Mouse (Mus musculus) CH12.LX (cell line): ENCODE results near the gene Dhdh. TPM values are rescaled to one million over a fixed set of nuclear protein-coding genes. Genes with fewer than 3 reads are reported as not detected.
A peak's percentile ranks its signal among the peaks of the same experiment; 100 is the strongest.

Source experiments
- DNase-seq: peaks from one replicate; pipeline ENCODE4 v3.0.0-alpha.2; 2013; ENCODE audit errors: extremely low read depth
- H3K27ac ChIP-seq: 2 replicates; pipeline ENCODE4 v1.5.1; 2012; ENCODE audit warnings: low read depth, mild to moderate bottlenecking, control low read depth, moderate library complexity; ENCODE audit not compliant: insufficient read depth
- H3K27me3 ChIP-seq: replicated peaks from 2 replicates; pipeline ENCODE3; 2012; ENCODE audit warnings: inconsistent platforms
- H3K36me3 ChIP-seq, 2 experiments: replicated peaks in 1 of 2; 2 replicates each; pipeline versions ENCODE3 to v1.6.1; 2012; ENCODE audit warnings: inconsistent platforms in 1 of 2, low read length in 1 of 2, mild to moderate bottlenecking in 1 of 2, mixed read lengths in 1 of 2, moderate library complexity in 1 of 2; ENCODE audit not compliant: control insufficient read depth in 1 of 2, insufficient read depth in 1 of 2
- H3K4me1 ChIP-seq, 2 experiments: 2 replicates each; pipeline ENCODE4 v1.6.1; 2012; ENCODE audit warnings: inconsistent platforms in 1 of 2, moderate library complexity in 1 of 2; ENCODE audit not compliant: insufficient read depth in 2 of 2, control insufficient read depth in 1 of 2
- H3K4me2 ChIP-seq: 2 replicates; pipeline ENCODE4 v1.6.1; 2012; ENCODE audit warnings: low read depth, mild to moderate bottlenecking, control low read depth; ENCODE audit not compliant: poor library complexity, insufficient read depth, severe bottlenecking
- H3K4me3 ChIP-seq, 3 experiments: fragments of 150-350 bp in 1 of 3; sonication (generic) in 1 of 3; replicated peaks in 1 of 3; 2 replicates each; pipeline versions ENCODE3 to v1.5.1; 2011 to 2012; ENCODE audit warnings: low read depth in 2 of 3, low read length in 2 of 3, mild to moderate bottlenecking in 2 of 3, moderate library complexity in 2 of 3, control low read depth in 1 of 3, improper control_type of control experiment in 1 of 3, inconsistent platforms in 1 of 3, mixed read lengths in 1 of 3; ENCODE audit not compliant: poor library complexity in 1 of 3
- H3K79me2 ChIP-seq: replicated peaks from 2 replicates; pipeline ENCODE4 v1.6.1; 2012; ENCODE audit warnings: mild to moderate bottlenecking, moderate library complexity; ENCODE audit not compliant: control insufficient read depth, poor library complexity, insufficient read depth, severe bottlenecking; ENCODE audit errors: extremely low read depth
- H3K9ac ChIP-seq: 2 replicates; pipeline ENCODE4 v1.6.1; 2012; ENCODE audit warnings: low read depth, mild to moderate bottlenecking, control low read depth, moderate library complexity; ENCODE audit not compliant: insufficient read depth
- H3K9me3 ChIP-seq: replicated peaks from 2 replicates; pipeline ENCODE3; 2012; ENCODE audit warnings: low read length, inconsistent platforms, mixed read lengths
- ELF1 ChIP-seq: IDR thresholded peaks from 2 replicates; pipeline ENCODE4 v1.6.1; 2014; ENCODE audit warnings: low read depth, mild to moderate bottlenecking, inconsistent platforms, low read length, improper control_type of control experiment
- ETS1 ChIP-seq: conservative IDR thresholded peaks from 2 replicates; pipeline ENCODE4 v1.6.1; 2012; ENCODE audit warnings: low read depth, mild to moderate bottlenecking, inconsistent platforms, low read length, improper control_type of control experiment, moderate library complexity
- HCFC1 ChIP-seq: IDR thresholded peaks from 2 replicates; pipeline ENCODE4 v1.6.1; 2012; ENCODE audit warnings: low read depth, mild to moderate bottlenecking, inconsistent platforms, low read length, improper control_type of control experiment
- IRF4 ChIP-seq: IDR thresholded peaks from 2 replicates; pipeline ENCODE4 v1.6.1; 2014; ENCODE audit warnings: low read depth, mild to moderate bottlenecking, inconsistent platforms, low read length, improper control_type of control experiment
- JUND ChIP-seq: conservative IDR thresholded peaks from 2 replicates; pipeline ENCODE4 v1.6.1; 2011; ENCODE audit warnings: low read depth, low read length, improper control_type of control experiment
- KAT2A ChIP-seq: IDR thresholded peaks from 2 replicates; pipeline ENCODE4 v1.6.1; 2012; ENCODE audit warnings: low read length, improper control_type of control experiment, inconsistent platforms; ENCODE audit not compliant: insufficient replicate concordance
- MAX ChIP-seq: IDR thresholded peaks from 2 replicates; pipeline ENCODE4 v1.6.1; 2011; ENCODE audit warnings: low read length, improper control_type of control experiment
- MAZ ChIP-seq: IDR thresholded peaks from 2 replicates; pipeline ENCODE4 v1.6.1; 2012; ENCODE audit warnings: low read depth, mild to moderate bottlenecking, inconsistent platforms, low read length, improper control_type of control experiment, moderate library complexity
- MXI1 ChIP-seq: IDR thresholded peaks from 2 replicates; pipeline ENCODE4 v1.6.1; 2011; ENCODE audit warnings: mild to moderate bottlenecking, low read depth, low read length, improper control_type of control experiment
- NELFE ChIP-seq: IDR thresholded peaks from 2 replicates; pipeline ENCODE4 v1.6.1; 2011; ENCODE audit warnings: low read depth, low read length, improper control_type of control experiment
- NRF1 ChIP-seq: IDR thresholded peaks from 2 replicates; pipeline ENCODE4 v1.6.1; 2014; ENCODE audit warnings: low read depth, mild to moderate bottlenecking, inconsistent platforms, low read length, improper control_type of control experiment, moderate library complexity
- SIN3A ChIP-seq: IDR thresholded peaks from 2 replicates; pipeline ENCODE4 v1.6.1; 2012; ENCODE audit warnings: low read length, improper control_type of control experiment, inconsistent platforms
- TBP ChIP-seq: conservative IDR thresholded peaks from 2 replicates; pipeline ENCODE4 v1.6.1; 2011; ENCODE audit warnings: low read depth, low read length, improper control_type of control experiment
- TCF12 ChIP-seq: IDR thresholded peaks from 2 replicates; pipeline ENCODE4 v1.6.1; 2014; ENCODE audit warnings: low read depth, mild to moderate bottlenecking, inconsistent platforms, low read length, improper control_type of control experiment
- UBTF ChIP-seq: IDR thresholded peaks from 2 replicates; pipeline ENCODE4 v1.6.1; 2012; ENCODE audit warnings: low read depth, mild to moderate bottlenecking, inconsistent platforms, low read length, improper control_type of control experiment, moderate library complexity
- ZC3H11A ChIP-seq: IDR thresholded peaks from 2 replicates; pipeline ENCODE4 v1.6.1; 2012; ENCODE audit warnings: low read depth, mild to moderate bottlenecking, inconsistent platforms, low read length, improper control_type of control experiment
- ZKSCAN1 ChIP-seq: IDR thresholded peaks from 2 replicates; pipeline ENCODE4 v1.6.1; 2012; ENCODE audit warnings: low read depth, inconsistent platforms, low read length, improper control_type of control experiment, borderline replicate concordance
- ZMIZ1 ChIP-seq: IDR thresholded peaks from 2 replicates; pipeline ENCODE4 v1.6.1; 2012; ENCODE audit warnings: low read depth, mild to moderate bottlenecking, inconsistent platforms, low read length, improper control_type of control experiment
- dilution Hi-C: fragments of 300-500 bp; cut with MboI; formaldehyde crosslinking; loops from 2 replicates; pipeline ENCODE4 v1.14.3; 2020; ENCODE audit warnings: low sequenced_read_pairs; ENCODE audit not compliant: extremely low pct_unique_long_range_greater_than_20kb, extremely low pct_ligation_motif_present
- in situ Hi-C: fragments of 300-500 bp; cut with MboI; formaldehyde crosslinking; loops from 3 replicates; pipeline ENCODE4 v1.14.3; 2019; ENCODE audit warnings: low sequenced_read_pairs, low pct_ligation_motif_present, low pct_unique_long_range_greater_than_20kb, mixed read lengths
- polyA plus RNA-seq: library from polyadenylated mRNA; unstranded; fragments of >175 nt; gene quantifications from 2 replicates; pipeline ENCODE4 v1.2.1, GENCODE M21; 2012; ENCODE audit warnings: low read depth; ENCODE audit not compliant: insufficient read length
- total RNA-seq, 2 experiments: library from RNA; depleted of rRNA; stranded (reverse); fragments of 300-350 nt in 1 of 2; fragments of >200 nt in 1 of 2; gene quantifications; 2 replicates each; pipeline ENCODE4 v1.2.3; 2012 to 2014

Dhdh gene
- total and polyA plus RNA-seq, 3 experiments = 5.9 to 18.0 (median 7.2) TPM

DNA sequence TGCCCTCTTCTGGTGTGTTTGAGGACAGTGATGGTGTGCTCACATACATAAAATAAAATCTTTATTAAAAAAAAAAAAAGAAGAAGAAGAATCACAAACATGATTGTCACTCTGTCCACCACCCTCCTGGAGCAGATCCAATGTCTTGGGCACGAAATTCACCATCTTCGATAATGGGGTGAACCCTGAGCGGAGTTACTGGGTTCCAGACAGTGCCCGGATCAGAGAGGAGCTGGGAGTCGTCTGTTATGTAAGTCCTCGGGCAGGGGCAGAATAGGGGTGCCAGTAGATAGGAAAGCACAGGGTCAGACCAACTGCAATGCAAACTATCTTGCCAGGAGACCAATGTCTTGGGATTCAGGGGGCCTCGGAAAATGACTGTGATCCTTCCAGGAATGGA lies 32.0 kb upstream of the Dhdh start:
- Histone ChIP-seq H3K27me3 (no peaks in the 10 kb centered on the region), H3K4me3 (no peak overlapping the region), H3K79me2 (peaks cover 24% of the 10 kb centered on the region), H3K4me2 (no peak overlapping the region), H3K4me1 (peaks cover 7 to 33% of the 10 kb centered on the region in 2 experiments), H3K27ac (no peak overlapping the region), H3K36me3 (peaks cover 19 to 29% of the 10 kb centered on the region in 2 experiments), H3K9me3 (no peaks in the 10 kb centered on the region), H3K9ac (no peak overlapping the region)
- in situ Hi-C loops = loop anchor here (10.0 kb wide), 1 partner anchor 64 kb away; no protein-coding TSS in a partner anchor
- dilution Hi-C loops = no loop called here
- TF ChIP-seq ZMIZ1 (no peak), TBP (no peak), MAZ (no peak), MAX (no peak)
- DNase-seq = no peak

DNA sequence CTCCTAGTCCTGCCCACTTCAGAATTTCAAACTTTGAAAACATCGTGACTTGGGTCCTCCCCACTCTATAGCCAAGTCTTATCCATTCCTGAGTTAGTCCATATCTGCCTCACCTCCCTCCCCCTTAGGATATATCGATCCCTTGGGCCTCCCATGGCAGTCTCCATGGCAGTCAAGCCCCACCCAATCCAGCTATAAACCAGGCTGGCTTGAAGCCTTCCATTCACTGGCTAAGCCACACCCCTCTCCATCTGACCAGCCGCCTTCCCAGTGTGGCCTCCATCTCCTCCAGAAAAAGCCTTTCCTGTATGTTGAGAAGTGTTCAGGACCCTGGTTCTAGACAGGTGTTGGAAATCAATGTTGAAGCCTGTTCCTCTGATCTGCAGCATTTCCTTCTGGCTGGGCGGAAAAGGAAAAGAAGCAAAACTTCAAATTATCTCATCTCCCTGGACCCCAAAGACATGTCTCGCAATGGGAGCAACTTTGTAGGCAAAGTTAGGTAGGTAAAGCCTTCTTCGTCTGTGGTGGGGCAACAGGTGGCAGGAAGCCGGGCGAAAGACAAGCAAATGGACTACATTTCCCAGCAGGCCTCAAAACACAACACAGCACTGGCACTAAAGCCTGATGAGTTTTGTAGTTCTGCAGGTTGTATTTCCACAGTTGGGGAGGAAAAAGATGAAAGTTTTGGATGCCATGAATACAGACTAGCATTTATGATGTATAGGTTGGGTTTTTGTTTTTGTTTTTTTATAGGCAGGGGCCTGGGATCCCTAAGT lies 30.9 kb upstream of the Dhdh start:
- Histone ChIP-seq H3K9ac (no peak overlapping the region), H3K4me2 (no peak overlapping the region), H3K4me1 (peaks cover 7 to 25% of the 10 kb centered on the region in 2 experiments), H3K36me3 (peaks cover 15 to 24% of the 10 kb centered on the region in 2 experiments), H3K27me3 (no peaks in the 10 kb centered on the region), H3K4me3 (no peak overlapping the region), H3K9me3 (no peaks in the 10 kb centered on the region), H3K79me2 (peaks cover 14% of the 10 kb centered on the region), H3K27ac (no peak overlapping the region)
- TF ChIP-seq ELF1 (peak; percentile 62), NELFE (no peak), ETS1 (no peak), ZC3H11A (no peak), HCFC1 (peak; percentile 85), MXI1 (no peak), ZKSCAN1 (no peak), ZMIZ1 (no peak), JUND (no peak), SIN3A (no peak), KAT2A (0 out of 2 replicates have a peak, but pooled peaks have one; percentile 53), UBTF (no peak), IRF4 (no peak), TCF12 (no peak), NRF1 (no peak)
- in situ Hi-C loops = loop anchor here (10.0 kb wide), 1 partner anchor 65 kb away; no protein-coding TSS in a partner anchor
- dilution Hi-C loops = no loop called here
- no peak for DNase-seq
